Mouse (Mus musculus) liver, postnatal 0 days (tissue): ENCODE data around the gene Cd72. TPM values are rescaled to one million over a fixed set of nuclear protein-coding genes. Genes with fewer than 3 reads are reported as not detected.
A peak's percentile ranks its signal among the peaks of the same experiment; 100 is the strongest.

Source experiments
- ATAC-seq: fragments of 200-750 bp; cut with Nextera tagmentation; 2 replicates; pipeline ENCODE4 v1.8.0; 2017; ENCODE audit warnings: mild to moderate bottlenecking, moderate library complexity
- DNase-seq: peaks from one replicate; pipeline ENCODE4 v3.0.0-alpha.2; 2016
- H3K27ac ChIP-seq: fragments of 300-500 bp; sonication (generic); 2 replicates; pipeline ENCODE4 v1.5.1; 2014; ENCODE audit warnings: antibody characterized with exemption, moderate library complexity, mild to moderate bottlenecking, low read depth
- H3K27me3 ChIP-seq: fragments of 300-500 bp; sonication (generic); 2 replicates; pipeline ENCODE4 v1.6.1; 2014; ENCODE audit warnings: low read length, control low read depth, mixed read lengths; ENCODE audit not compliant: insufficient read depth
- H3K36me3 ChIP-seq: fragments of 300-500 bp; sonication (generic); replicated peaks from 2 replicates; pipeline ENCODE4 v1.6.1; 2014; ENCODE audit warnings: mild to moderate bottlenecking, control low read depth, low read length, moderate library complexity, mixed read lengths; ENCODE audit not compliant: insufficient read depth
- H3K4me1 ChIP-seq: fragments of 300-500 bp; sonication (generic); 2 replicates; pipeline ENCODE4 v1.6.1; 2014; ENCODE audit warnings: antibody characterized with exemption, mild to moderate bottlenecking, control low read depth; ENCODE audit not compliant: insufficient read depth
- H3K4me2 ChIP-seq: fragments of 300-500 bp; sonication (generic); 2 replicates; pipeline ENCODE4 v1.6.1; 2014; ENCODE audit warnings: low read depth, mild to moderate bottlenecking, low read length, moderate library complexity, mixed read lengths
- H3K4me3 ChIP-seq: fragments of 300-500 bp; sonication (generic); 2 replicates; pipeline ENCODE4 v1.5.1; 2014; ENCODE audit warnings: low read depth, low read length
- H3K9ac ChIP-seq: fragments of 300-500 bp; sonication (generic); replicated peaks from 2 replicates; pipeline ENCODE4 v1.6.1; 2014; ENCODE audit warnings: mild to moderate bottlenecking, moderate library complexity
- H3K9me3 ChIP-seq: fragments of 300-500 bp; sonication (generic); 2 replicates; pipeline ENCODE4 v1.6.1; 2016; ENCODE audit warnings: mild to moderate bottlenecking, control low read depth, low read length, mixed read lengths
- CTCF ChIP-seq: sonication (generic); IDR thresholded peaks from 2 replicates; pipeline ENCODE4 v1.5.1; 2016; ENCODE audit warnings: antibody characterized with exemption, low read depth
- EP300 ChIP-seq: IDR thresholded peaks from 2 replicates; pipeline ENCODE4 v1.6.1; 2016; ENCODE audit warnings: antibody characterized with exemption, low read depth, mild to moderate bottlenecking
- WGBS: fragments of 180-500 bp; shearing (Covaris S2); extraction: QIAGEN DNeasy Blood & Tissue Kit; methylation state at CpG from one replicate; pipeline ENCODE4 v1.1.7; 2014; ENCODE audit not compliant: insufficient replicate concordance; 5-methylcytosine and 5-hydroxymethylcytosine counted together
- polyA plus RNA-seq: library from polyadenylated mRNA; unstranded; fragments of >200 nt; fragmentation: Nextera tagmentation; extraction: Ambion mirVana; gene quantifications from 2 replicates; pipeline ENCODE4 v1.2.1, GENCODE M21; 2015

The Cd72 gene
- polyA plus RNA-seq, 1 experiment from 2014 or later = 10.4 TPM

GRCm38 (mm10) chr4:43421632-43422240 is 32.7 kb downstream of the Cd72 start:
- Histone ChIP-seq H3K27ac (no peak overlapping the region), H3K4me3 (no peak overlapping the region), H3K36me3 (peaks cover 31% of the 10 kb centered on the region), H3K9ac (no peak overlapping the region), H3K4me1 (peaks cover 12% of the 10 kb centered on the region), H3K9me3 (no peaks in the 10 kb centered on the region), H3K4me2 (no peak overlapping the region), H3K27me3 (peaks cover 21% of the 10 kb centered on the region)
- ATAC-seq (no peak), DNase-seq (no peak)
- WGBS = 79% methylated on average over 28 of the region's 28 CpGs
- TF ChIP-seq EP300 = no peak
- no peak for TF ChIP-seq CTCF

DNA sequence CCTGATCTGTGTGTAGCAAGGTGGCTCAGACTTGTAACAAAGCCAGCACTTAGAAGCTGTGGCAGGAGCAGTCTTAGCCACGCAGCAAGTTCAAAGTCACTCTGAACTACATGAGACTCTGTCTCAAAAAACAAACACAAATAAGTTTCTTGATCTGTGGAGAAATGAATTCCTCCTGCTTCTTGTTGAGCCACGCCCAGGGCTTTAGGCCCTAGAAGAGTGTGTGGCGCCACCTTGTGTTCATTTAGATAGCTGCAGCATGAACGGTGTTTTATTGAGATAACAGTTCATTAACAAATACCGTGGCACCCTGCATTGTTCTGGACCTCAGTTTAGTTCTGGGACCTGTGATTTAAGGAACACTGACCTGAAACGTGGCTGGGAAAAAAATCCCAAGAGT is 34.1 kb downstream of the Cd72 start:
- Histone ChIP-seq H3K27ac (peak overlapping the region; percentile 16; the same call in 1 of the 2 replicates), H3K4me2 (no peak overlapping the region), H3K9me3 (no peaks in the 10 kb centered on the region), H3K27me3 (peaks cover 7% of the 10 kb centered on the region; the same call in 1 of the 2 replicates), H3K4me1 (peaks cover 12% of the 10 kb centered on the region), H3K9ac (no peak overlapping the region), H3K4me3 (no peak overlapping the region), H3K36me3 (peaks cover 28% of the 10 kb centered on the region)
- DNase-seq = peak; percentile 78
- ATAC-seq = peak; percentile 22; the same call in 1 of the 2 replicates
- TF ChIP-seq CTCF (peak; percentile 95), EP300 (no peak)
- WGBS = 4% methylated on average over 6 of the region's 6 CpGs

- DNase-seq = no peak
Observed at GRCm38 (mm10) chr4:43419801-43420281, 34.6 kb downstream of the Cd72 start.

GRCm38 (mm10) chr4:43418973-43419656 is 35.3 kb downstream of the Cd72 start:
- Histone ChIP-seq H3K36me3 (peaks cover 19% of the 10 kb centered on the region), H3K9me3 (no peaks in the 10 kb centered on the region), H3K4me3 (no peak overlapping the region), H3K4me2 (no peak overlapping the region), H3K27ac (peak overlapping the region; percentile 39; the same call in 1 of the 2 replicates), H3K27me3 (no peaks in the 10 kb centered on the region), H3K4me1 (peaks cover 12% of the 10 kb centered on the region), H3K9ac (no peak overlapping the region)
- DNase-seq (no peak), ATAC-seq (no peak)
- TF ChIP-seq EP300 = no peak
- TF ChIP-seq CTCF = no peak
- 57% methylated on average over 15 of the region's 15 CpGs for WGBS

More at GRCm38 (mm10) chr4:43419801-43420281, 34.6 kb downstream of the Cd72 start:
- Histone ChIP-seq H3K9ac (no peak overlapping the region), H3K9me3 (no peaks in the 10 kb centered on the region), H3K4me3 (no peak overlapping the region), H3K36me3 (peaks cover 25% of the 10 kb centered on the region), H3K4me2 (no peak overlapping the region), H3K27ac (peak overlapping the region; percentile 39), H3K27me3 (peaks cover 3% of the 10 kb centered on the region; the same call in 1 of the 2 replicates), H3K4me1 (peaks cover 12% of the 10 kb centered on the region)
- no peak for TF ChIP-seq CTCF
- TF ChIP-seq EP300 = no peak
- peak; percentile 36 for ATAC-seq
- WGBS = 51% methylated on average over 9 of the region's 9 CpGs

DNA sequence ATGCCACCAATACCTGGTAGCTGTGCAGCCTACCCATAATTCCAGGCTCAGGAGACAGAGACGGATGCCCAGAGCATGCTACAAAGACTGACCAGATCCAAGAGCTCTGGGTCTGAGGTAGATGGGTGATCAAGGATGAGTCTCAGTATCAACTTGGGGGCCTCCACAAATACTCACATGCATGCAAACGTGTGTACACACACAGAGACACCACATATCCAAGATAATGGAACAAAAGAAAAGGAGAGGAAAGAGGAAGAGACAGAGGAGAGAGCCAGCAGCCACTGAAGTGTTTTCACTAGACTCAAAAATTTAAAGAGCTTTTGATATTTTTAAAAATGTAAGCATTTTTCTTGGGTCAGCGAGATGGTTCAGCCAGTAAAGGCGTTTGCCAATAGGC is 36.0 kb downstream of the Cd72 start:
- Histone ChIP-seq H3K27ac (no peak overlapping the region), H3K4me2 (no peak overlapping the region), H3K27me3 (no peaks in the 10 kb centered on the region), H3K9ac (no peak overlapping the region), H3K4me3 (no peak overlapping the region), H3K4me1 (peaks cover 9% of the 10 kb centered on the region), H3K36me3 (peaks cover 14% of the 10 kb centered on the region), H3K9me3 (no peaks in the 10 kb centered on the region)
- no peak for TF ChIP-seq EP300
- no peak for TF ChIP-seq CTCF
- no peak for DNase-seq
- ATAC-seq = no peak
- WGBS = 64% methylated on average over 4 of the region's 4 CpGs

DNA sequence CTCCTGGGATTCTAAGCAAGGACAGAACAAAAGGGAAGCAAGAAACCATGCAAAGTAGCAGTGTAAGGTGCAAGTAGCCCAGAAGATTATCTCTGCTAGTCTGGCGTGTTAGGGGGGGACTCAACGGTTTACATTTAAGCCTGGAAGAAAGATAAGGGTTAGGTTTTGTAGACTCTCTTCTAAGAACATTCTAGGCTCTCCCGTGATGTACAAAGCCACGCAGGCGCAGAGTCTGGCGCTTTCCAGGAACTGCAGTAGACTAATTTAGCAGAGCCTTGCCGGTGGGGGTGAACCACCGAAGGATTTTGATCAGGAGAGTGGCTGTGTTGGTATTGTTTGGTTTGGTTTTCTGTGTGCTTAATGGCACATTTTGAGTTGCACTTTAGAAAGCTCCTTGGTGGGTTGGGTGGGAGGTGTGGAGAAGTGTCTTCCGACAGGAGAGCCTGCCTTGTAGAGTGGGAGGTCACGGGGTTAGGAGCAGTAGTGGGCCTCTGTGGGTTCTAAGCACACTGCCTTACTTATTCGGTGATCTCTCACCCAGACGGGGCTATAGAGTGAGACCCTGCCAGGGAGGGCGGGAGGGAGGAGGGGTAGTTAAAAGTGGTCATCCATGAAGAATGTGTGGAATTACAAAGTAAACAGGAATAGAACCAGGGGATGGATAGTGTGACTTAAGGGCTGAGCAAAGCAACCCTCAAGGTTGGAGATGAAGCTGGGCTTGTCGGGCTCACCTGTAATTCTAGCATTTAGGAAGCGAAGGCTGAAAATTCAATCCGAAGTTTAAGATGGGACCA is 37.0 kb downstream of the Cd72 start:
- H3K4me2 ChIP-seq = no peak overlapping the region
- H3K4me1 ChIP-seq = peaks cover 3% of the 10 kb centered on the region; the same call in 1 of the 2 replicates
- no peak overlapping the region for H3K9ac ChIP-seq
- no peaks in the 10 kb centered on the region for H3K9me3 ChIP-seq
- peaks cover 11% of the 10 kb centered on the region for H3K36me3 ChIP-seq
- H3K27ac ChIP-seq = no peak overlapping the region
- no peaks in the 10 kb centered on the region for H3K27me3 ChIP-seq
- peak; percentile 62 for ATAC-seq
- DNase-seq = no peak
- no peak overlapping the region for H3K4me3 ChIP-seq
- 59% methylated on average over 16 of the region's 16 CpGs for WGBS
- TF ChIP-seq EP300 (peak; percentile 81), CTCF (no peak)
